Mouse (Mus musculus): ENCODE data around the gene Lin28b. TPM values are rescaled to one million over a fixed set of nuclear protein-coding genes. Genes with fewer than 3 reads are reported as not detected.

Lin28b gene
- not detected for total RNA-seq (2023)

GRCm38 (mm10) chr10:45485761-45486602 is at the start of gene Lin28b:
TSS of gene Lin28b (minus strand) at chr10:45486395.

DNA sequence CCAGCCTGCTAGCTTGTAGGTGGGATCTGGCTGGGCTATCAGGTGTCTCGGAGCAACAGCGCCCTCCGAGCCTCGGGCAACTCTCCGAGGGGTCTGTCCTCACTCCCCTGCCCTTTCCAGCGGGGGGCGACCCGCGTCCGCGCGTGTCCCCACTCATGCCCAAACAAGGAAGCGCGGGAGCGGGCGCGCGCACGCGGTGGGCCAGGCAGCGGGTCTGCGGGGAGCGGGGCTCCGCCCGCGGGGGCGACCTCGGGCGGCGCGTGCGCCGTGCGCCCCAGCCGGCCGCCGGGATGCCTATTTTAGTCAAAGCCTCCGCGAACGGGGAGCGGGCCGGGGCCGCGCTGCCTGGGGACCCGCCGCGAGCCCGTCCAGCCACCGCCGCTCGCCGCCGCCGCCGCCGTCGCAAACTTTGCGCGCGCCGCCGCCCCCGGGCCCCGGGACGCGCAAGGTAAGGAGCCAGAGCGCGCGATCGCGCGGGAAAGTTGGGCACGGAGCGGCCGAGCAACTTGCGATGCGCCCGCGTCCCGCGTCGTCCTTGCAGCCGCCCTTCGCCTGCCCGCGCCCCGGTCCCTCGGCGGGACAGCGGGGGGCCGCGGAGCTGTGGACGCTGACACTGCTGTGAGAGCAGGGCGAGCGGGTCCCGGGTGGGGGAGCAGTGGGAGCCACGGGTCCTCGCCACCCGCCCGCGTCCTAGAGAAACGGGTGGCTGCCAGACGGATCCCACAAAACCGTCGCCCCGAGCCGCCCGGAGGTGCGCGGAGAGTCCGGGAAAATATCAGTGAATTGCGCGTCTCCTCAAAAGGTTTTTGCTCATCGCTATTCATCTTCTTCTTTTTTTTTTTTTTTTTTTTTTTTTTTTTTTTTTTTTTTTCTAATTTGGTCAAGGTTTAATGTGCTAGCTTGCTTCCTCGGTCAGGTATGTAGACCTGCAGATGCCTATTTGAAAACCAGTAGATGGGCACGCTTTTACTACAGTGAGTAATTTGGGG is 150.5 kb downstream of the Lin28b start, which contains the start of gene Bves:
TSS of gene Bves (plus strand) at position 339 of the 989 bp plus-strand sequence.

Other genes starting within 250 kb of the Lin28b start
- not detected for gene Bves, start 150.6 kb downstream of the Lin28b start, total RNA-seq (2023)
- 35.0 TPM for gene Hace1, start 91.4 kb upstream of the Lin28b start, total RNA-seq (2023)

Measured in CD4-positive naive resting alpha-beta T cell, adult 76 days (primary cell).